Mouse (Mus musculus) hindbrain, embryonic 16.5 days (tissue): ENCODE data around the gene Serpina1d. TPM values are rescaled to one million over a fixed set of nuclear protein-coding genes. Genes with fewer than 3 reads are reported as not detected.
"Not testable (repeated sequence)": the region's sequence is repeated elsewhere in the genome, so short reads cannot be mapped to it uniquely, and the experiment has no call there.

Experiments used
- ATAC-seq: fragments of 200-750 bp; cut with Nextera tagmentation; 2 replicates; pipeline ENCODE4 v1.8.0; 2017; ENCODE audit warnings: moderate TSS enrichment, moderate library complexity
- H3K27ac ChIP-seq: fragments of 300-500 bp; sonication (generic); 2 replicates; pipeline ENCODE4 v1.5.1; 2014; ENCODE audit warnings: low read depth, mild to moderate bottlenecking, control low read depth, low read length, moderate library complexity
- H3K27me3 ChIP-seq: fragments of 300-500 bp; sonication (generic); replicated peaks from 2 replicates; pipeline ENCODE4 v1.6.1; 2014; ENCODE audit warnings: low read length; ENCODE audit not compliant: control insufficient read depth, insufficient read depth
- H3K36me3 ChIP-seq: fragments of 300-500 bp; sonication (generic); 2 replicates; pipeline ENCODE4 v1.6.1; 2014; ENCODE audit warnings: mild to moderate bottlenecking, low read length, moderate library complexity, mixed read lengths; ENCODE audit not compliant: control insufficient read depth, insufficient read depth
- H3K4me1 ChIP-seq: fragments of 300-500 bp; sonication (generic); 2 replicates; pipeline ENCODE4 v1.6.1; 2014; ENCODE audit warnings: low read depth, low read length; ENCODE audit not compliant: control insufficient read depth, insufficient read depth
- H3K4me2 ChIP-seq: fragments of 300-500 bp; sonication (generic); 2 replicates; pipeline ENCODE4 v1.6.1; 2014; ENCODE audit warnings: mild to moderate bottlenecking, low read length, control low read depth, moderate library complexity
- H3K4me3 ChIP-seq: fragments of 300-500 bp; sonication (generic); 2 replicates; pipeline ENCODE4 v1.5.1; 2014; ENCODE audit warnings: mild to moderate bottlenecking, low read length, control low read depth, moderate library complexity
- H3K9ac ChIP-seq: fragments of 300-500 bp; sonication (generic); 2 replicates; pipeline ENCODE4 v1.6.1; 2014; ENCODE audit warnings: low read depth, mild to moderate bottlenecking, control low read depth, low read length, moderate library complexity
- H3K9me3 ChIP-seq: fragments of 300-500 bp; sonication (generic); 2 replicates; pipeline ENCODE4 v1.6.1; 2014; ENCODE audit warnings: mild to moderate bottlenecking, low read length, moderate library complexity; ENCODE audit not compliant: control insufficient read depth
- WGBS: fragments of 180-500 bp; shearing (Covaris S2); extraction: QIAGEN DNeasy Blood & Tissue Kit; methylation state at CpG from one replicate; pipeline ENCODE4 v1.1.7; 2014; 5-methylcytosine and 5-hydroxymethylcytosine counted together
- polyA plus RNA-seq: library from polyadenylated mRNA; unstranded; fragments of >200 nt; fragmentation: Nextera tagmentation; extraction: Ambion mirVana; gene quantifications from 2 replicates; pipeline ENCODE4 v1.2.1, GENCODE M21; 2015

Serpina1d gene
- not detected in 2 replicates for polyA plus RNA-seq

- not testable (repeated sequence) for H3K4me3 ChIP-seq
Observed at GRCm38 (mm10) chr12:103773246-103773851, at the start of gene Serpina1d. TSS of gene Serpina1d (minus strand) at chr12:103773592.

GRCm38 (mm10) chr12:103770597-103770996 lies 2.8 kb downstream of the Serpina1d start:
- H3K9ac ChIP-seq, H3K4me3 ChIP-seq, H3K9me3 ChIP-seq, H3K27me3 ChIP-seq, ATAC-seq, H3K27ac ChIP-seq, H3K4me1 ChIP-seq, H3K4me2 ChIP-seq, H3K36me3 ChIP-seq: not testable (repeated sequence)
- WGBS = 80% methylated on average over 1 of the region's 1 CpGs

More at GRCm38 (mm10) chr12:103773246-103773851, at the start of gene Serpina1d:
- not testable (repeated sequence) for H3K4me1 ChIP-seq, H3K9me3 ChIP-seq, ATAC-seq, H3K4me2 ChIP-seq, H3K36me3 ChIP-seq, H3K9ac ChIP-seq, H3K27ac ChIP-seq, H3K27me3 ChIP-seq
- 93% methylated on average over 6 of the region's 6 CpGs for WGBS

- H3K4me3 ChIP-seq, H3K27ac ChIP-seq, H3K9ac ChIP-seq, H3K4me2 ChIP-seq, H3K9me3 ChIP-seq, H3K4me1 ChIP-seq, H3K27me3 ChIP-seq, ATAC-seq, H3K36me3 ChIP-seq: not testable (repeated sequence)
- WGBS = 75% methylated on average over 3 of the region's 3 CpGs
Observed at GRCm38 (mm10) chr12:103763083-103763482, 10.3 kb downstream of the Serpina1d start.

GRCm38 (mm10) chr12:103760316-103760715 lies 13.1 kb downstream of the Serpina1d start:
- 89% methylated on average over 3 of the region's 3 CpGs for WGBS

GRCm38 (mm10) chr12:103745957-103746356 lies 27.4 kb downstream of the Serpina1d start:
- H3K4me3 ChIP-seq, H3K4me2 ChIP-seq, ATAC-seq, H3K4me1 ChIP-seq, H3K36me3 ChIP-seq, H3K27ac ChIP-seq, H3K9me3 ChIP-seq, H3K27me3 ChIP-seq, H3K9ac ChIP-seq: not testable (repeated sequence)
- 79% methylated on average over 5 of the region's 5 CpGs for WGBS

More at GRCm38 (mm10) chr12:103760316-103760715, 13.1 kb downstream of the Serpina1d start:
- H3K27ac ChIP-seq, H3K36me3 ChIP-seq, H3K9me3 ChIP-seq, H3K9ac ChIP-seq, ATAC-seq, H3K4me2 ChIP-seq, H3K4me1 ChIP-seq, H3K4me3 ChIP-seq, H3K27me3 ChIP-seq: not testable (repeated sequence)

GRCm38 (mm10) chr12:103737791-103738580 lies 35.4 kb downstream of the Serpina1d start:
- WGBS = 86% methylated on average over 5 of the region's 6 CpGs
- not testable (repeated sequence) for H3K9ac ChIP-seq, H3K4me2 ChIP-seq, H3K27ac ChIP-seq, H3K4me3 ChIP-seq, H3K36me3 ChIP-seq, H3K4me1 ChIP-seq, ATAC-seq, H3K9me3 ChIP-seq, H3K27me3 ChIP-seq

- H3K27ac ChIP-seq, ATAC-seq, H3K9me3 ChIP-seq, H3K4me1 ChIP-seq, H3K27me3 ChIP-seq, H3K9ac ChIP-seq, H3K36me3 ChIP-seq, H3K4me2 ChIP-seq, H3K4me3 ChIP-seq: not testable (repeated sequence)
- WGBS = 95% methylated on average over 4 of the region's 4 CpGs
Observed at GRCm38 (mm10) chr12:103735566-103735965, 37.8 kb downstream of the Serpina1d start.

- H3K4me1 ChIP-seq, H3K27me3 ChIP-seq, H3K27ac ChIP-seq, H3K36me3 ChIP-seq, H3K4me3 ChIP-seq, H3K9me3 ChIP-seq, H3K9ac ChIP-seq, H3K4me2 ChIP-seq, ATAC-seq: not testable (repeated sequence)
- 78% methylated on average over 4 of the region's 4 CpGs for WGBS
Observed at GRCm38 (mm10) chr12:103735101-103735500, 38.3 kb downstream of the Serpina1d start.
